Mouse (Mus musculus) kidney, postnatal 0 days (tissue): ENCODE results near the gene Dpy19l3. TPM values are rescaled to one million over a fixed set of nuclear protein-coding genes. Genes with fewer than 3 reads are reported as not detected.

Experiments
- ATAC-seq: fragments of 200-750 bp; cut with Nextera tagmentation; replicated peaks from 2 replicates; pipeline ENCODE4 v1.8.0; 2017; ENCODE audit warnings: low read depth, moderate number of reproducible peaks, moderate TSS enrichment, moderate library complexity; ENCODE audit not compliant: low FRiP score
- DNase-seq: peaks from one replicate; pipeline ENCODE4 v3.0.0-alpha.2; 2016; ENCODE audit warnings: low spot score
- H3K27ac ChIP-seq: fragments of 300-500 bp; sonication (generic); 2 replicates; pipeline ENCODE4 v1.5.1; 2014; ENCODE audit warnings: mild to moderate bottlenecking
- H3K27me3 ChIP-seq: fragments of 300-500 bp; sonication (generic); 2 replicates; pipeline ENCODE4 v1.6.1; 2014; ENCODE audit warnings: low read length, mixed read lengths; ENCODE audit not compliant: insufficient read depth
- H3K36me3 ChIP-seq: fragments of 300-500 bp; sonication (generic); 2 replicates; pipeline ENCODE4 v1.6.1; 2014; ENCODE audit warnings: low read length, mixed read lengths; ENCODE audit not compliant: insufficient read depth
- H3K4me1 ChIP-seq: fragments of 300-500 bp; sonication (generic); replicated peaks from 2 replicates; pipeline ENCODE4 v1.6.1; 2014; ENCODE audit warnings: antibody characterized with exemption, low read length, mixed read lengths; ENCODE audit not compliant: insufficient read depth
- H3K4me2 ChIP-seq: fragments of 300-500 bp; sonication (generic); 2 replicates; pipeline ENCODE4 v1.6.1; 2014; ENCODE audit warnings: mild to moderate bottlenecking, low read length, moderate library complexity, mixed read lengths
- H3K4me3 ChIP-seq: fragments of 300-500 bp; sonication (generic); replicated peaks from 2 replicates; pipeline ENCODE4 v1.5.1; 2014; ENCODE audit warnings: low read depth, low read length
- H3K9ac ChIP-seq: fragments of 300-500 bp; sonication (generic); 2 replicates; pipeline ENCODE4 v1.6.1; 2014; ENCODE audit warnings: low read depth, low read length
- H3K9me3 ChIP-seq: fragments of 300-500 bp; sonication (generic); replicated peaks from 2 replicates; pipeline ENCODE4 v1.6.1; 2016; ENCODE audit warnings: low read length, inconsistent platforms, mixed read lengths
- CTCF ChIP-seq: IDR thresholded peaks from 2 replicates; pipeline ENCODE4 v1.5.1; 2016; ENCODE audit warnings: antibody characterized with exemption, low read depth, mild to moderate bottlenecking, moderate library complexity
- WGBS: fragments of 180-500 bp; shearing (Covaris S2); extraction: QIAGEN DNeasy Blood & Tissue Kit; methylation state at CpG from one replicate; pipeline ENCODE4 v1.1.7; 2014; 5-methylcytosine and 5-hydroxymethylcytosine counted together
- polyA plus RNA-seq: library from polyadenylated mRNA; unstranded; fragments of >200 nt; fragmentation: Nextera tagmentation; extraction: Ambion mirVana; gene quantifications from 2 replicates; pipeline ENCODE4 v1.2.1, GENCODE M21; 2015

Gene Dpy19l3
- polyA plus RNA-seq, 1 experiment from 2014 or later = 21.3 TPM

- Histone ChIP-seq H3K27me3 (no peaks in the 10 kb centered on the region), H3K36me3 (no peaks in the 10 kb centered on the region; the same call in 1 of the 2 replicates), H3K4me1 (no peaks in the 10 kb centered on the region), H3K4me3 (no peak overlapping the region), H3K9me3 (no peaks in the 10 kb centered on the region), H3K27ac (no peak overlapping the region), H3K9ac (no peak overlapping the region), H3K4me2 (no peak overlapping the region)
- DNase-seq = no peak
- 88% methylated on average over 8 of the region's 8 CpGs for WGBS
- ATAC-seq = no peak
- TF ChIP-seq CTCF = no peak
Measured at GRCm38 (mm10) chr7:35699005-35699404, 55.2 kb downstream of the Dpy19l3 start.

DNA sequence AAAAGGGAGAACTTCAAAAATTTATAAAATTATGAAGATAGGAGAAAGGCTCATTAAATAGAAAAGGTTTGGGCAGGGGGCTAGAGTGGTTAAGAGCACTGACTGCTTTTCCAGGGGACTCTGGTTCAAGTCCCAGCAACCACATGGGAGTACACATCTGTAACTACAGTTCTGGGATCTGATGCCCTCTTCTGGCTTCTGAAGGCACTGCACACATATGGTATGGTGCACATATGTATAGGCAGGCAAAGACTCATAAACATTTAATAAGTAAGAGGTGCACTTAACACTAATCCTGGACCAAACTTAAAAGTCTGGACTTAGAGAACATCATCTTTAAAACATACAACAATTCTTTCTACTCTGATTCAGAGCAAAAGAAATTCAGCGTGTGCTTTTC is 56.2 kb downstream of the Dpy19l3 start:
- DNase-seq = no peak
- ATAC-seq = no peak
- no peaks in the 10 kb centered on the region for H3K9me3 ChIP-seq
- 100% methylated on average over 1 of the region's 1 CpGs for WGBS
- H3K27ac ChIP-seq = no peak overlapping the region
- no peak overlapping the region for H3K9ac ChIP-seq
- no peaks in the 10 kb centered on the region for H3K27me3 ChIP-seq
- no peaks in the 10 kb centered on the region for H3K36me3 ChIP-seq
- no peak overlapping the region for H3K4me3 ChIP-seq
- peak; percentile 32 for TF ChIP-seq CTCF
- H3K4me2 ChIP-seq = no peak overlapping the region
- H3K4me1 ChIP-seq = no peaks in the 10 kb centered on the region

DNA sequence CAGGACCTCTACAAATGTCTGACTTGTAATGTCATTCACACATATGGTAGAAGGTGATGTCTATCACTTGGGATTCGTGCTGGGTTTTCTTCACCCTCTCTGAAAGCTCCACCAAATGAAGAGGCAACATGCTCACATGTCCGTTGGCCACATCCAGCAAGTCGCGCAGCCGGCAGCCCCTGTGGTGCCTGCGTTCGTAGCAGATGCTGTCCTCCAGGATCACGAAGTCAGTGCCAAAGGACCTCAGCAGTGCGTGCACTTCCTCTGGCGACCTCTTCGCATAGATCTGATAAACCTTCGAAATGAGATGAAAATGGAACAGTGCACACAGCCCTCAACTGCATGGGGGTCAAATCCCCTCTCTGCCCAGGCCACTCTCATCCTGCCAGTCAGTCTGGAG is 61.6 kb downstream of the Dpy19l3 start:
- no peak for TF ChIP-seq CTCF
- H3K4me3 ChIP-seq = no peak overlapping the region
- no peaks in the 10 kb centered on the region for H3K4me1 ChIP-seq
- no peak overlapping the region for H3K27ac ChIP-seq
- no peak overlapping the region for H3K4me2 ChIP-seq
- H3K9ac ChIP-seq = no peak overlapping the region
- no peaks in the 10 kb centered on the region for H3K36me3 ChIP-seq
- no peaks in the 10 kb centered on the region for H3K9me3 ChIP-seq
- DNase-seq (no peak), ATAC-seq (no peak)
- WGBS = 90% methylated on average over 12 of the region's 12 CpGs
- H3K27me3 ChIP-seq = no peaks in the 10 kb centered on the region

GRCm38 (mm10) chr7:35692117-35692516 is 62.1 kb downstream of the Dpy19l3 start:
- no peaks in the 10 kb centered on the region for H3K36me3 ChIP-seq
- H3K27ac ChIP-seq = no peak overlapping the region
- WGBS = 82% methylated on average over 14 of the region's 14 CpGs
- TF ChIP-seq CTCF = no peak
- DNase-seq (no peak), ATAC-seq (no peak)
- no peak overlapping the region for H3K4me2 ChIP-seq
- no peak overlapping the region for H3K4me3 ChIP-seq
- no peak overlapping the region for H3K9ac ChIP-seq
- H3K27me3 ChIP-seq = no peaks in the 10 kb centered on the region
- H3K9me3 ChIP-seq = no peaks in the 10 kb centered on the region
- H3K4me1 ChIP-seq = no peaks in the 10 kb centered on the region

DNA sequence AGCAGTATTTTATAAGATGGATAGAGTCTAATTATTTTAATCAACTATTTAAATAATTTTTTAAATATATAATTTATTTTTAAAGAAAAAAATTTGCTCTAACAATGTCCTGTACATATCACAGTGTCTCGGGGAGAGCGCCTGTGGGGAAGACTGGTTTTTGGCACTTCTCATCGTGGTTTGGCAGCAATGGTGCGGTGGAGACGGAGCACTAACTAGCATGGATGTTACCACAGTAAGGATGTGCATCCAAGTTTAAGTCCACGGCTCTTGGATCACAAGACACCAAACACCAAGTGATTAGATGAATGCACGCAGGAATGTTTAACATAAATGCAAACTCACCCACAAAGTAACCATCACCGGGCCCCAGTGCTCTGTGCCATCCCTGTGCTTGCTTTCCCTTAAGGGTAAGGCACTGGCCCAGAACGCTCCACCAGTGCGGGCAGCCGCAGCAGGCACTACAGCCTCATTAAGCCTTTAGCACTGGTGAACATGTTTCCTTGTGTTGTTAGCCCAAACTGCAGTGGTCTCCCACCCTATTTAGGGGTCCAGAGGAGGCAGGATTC is 65.4 kb downstream of the Dpy19l3 start:
- TF ChIP-seq CTCF = no peak
- ATAC-seq (no peak), DNase-seq (no peak)
- H3K36me3 ChIP-seq = no peaks in the 10 kb centered on the region
- H3K27ac ChIP-seq = no peak overlapping the region
- no peak overlapping the region for H3K4me3 ChIP-seq
- H3K9me3 ChIP-seq = no peaks in the 10 kb centered on the region
- no peaks in the 10 kb centered on the region for H3K4me1 ChIP-seq
- no peak overlapping the region for H3K4me2 ChIP-seq
- no peaks in the 10 kb centered on the region for H3K27me3 ChIP-seq
- H3K9ac ChIP-seq = no peak overlapping the region
- WGBS = 70% methylated on average over 11 of the region's 11 CpGs

- WGBS = 53% methylated on average over 9 of the region's 9 CpGs
- no peak for ATAC-seq
- no peak overlapping the region for H3K9ac ChIP-seq
- no peak overlapping the region for H3K4me2 ChIP-seq
- no peaks in the 10 kb centered on the region for H3K36me3 ChIP-seq
- no peak for DNase-seq
- H3K27ac ChIP-seq = no peak overlapping the region
- H3K4me3 ChIP-seq = no peak overlapping the region
- H3K27me3 ChIP-seq = no peaks in the 10 kb centered on the region
- no peaks in the 10 kb centered on the region for H3K4me1 ChIP-seq
- no peak for TF ChIP-seq CTCF
- H3K9me3 ChIP-seq = no peaks in the 10 kb centered on the region
Measured at GRCm38 (mm10) chr7:35688276-35688675, 66.0 kb downstream of the Dpy19l3 start.

GRCm38 (mm10) chr7:35687229-35687628 is 67.0 kb downstream of the Dpy19l3 start:
- no peak overlapping the region for H3K9ac ChIP-seq
- H3K27ac ChIP-seq = no peak overlapping the region
- H3K4me3 ChIP-seq = no peak overlapping the region

More at GRCm38 (mm10) chr7:35687229-35687628, 67.0 kb downstream of the Dpy19l3 start:
- no peaks in the 10 kb centered on the region for H3K9me3 ChIP-seq
- no peaks in the 10 kb centered on the region for H3K27me3 ChIP-seq
- H3K4me2 ChIP-seq = peak overlapping the region; percentile 46
- DNase-seq = peak; percentile 41
- no peak; the same call in 1 of the 2 replicates for ATAC-seq
- 15% methylated on average over 10 of the region's 10 CpGs for WGBS
- no peak for TF ChIP-seq CTCF
- no peaks in the 10 kb centered on the region for H3K36me3 ChIP-seq
- H3K4me1 ChIP-seq = no peaks in the 10 kb centered on the region
